Mouse (Mus musculus): ENCODE measurements at regions not wholly inside any gene's neighbourhood (a gene's known extent, or its start where the extent isn't known, plus 50 kb on each side); places are given as distances from the start of the nearest gene placed in this dataset.

DNA sequence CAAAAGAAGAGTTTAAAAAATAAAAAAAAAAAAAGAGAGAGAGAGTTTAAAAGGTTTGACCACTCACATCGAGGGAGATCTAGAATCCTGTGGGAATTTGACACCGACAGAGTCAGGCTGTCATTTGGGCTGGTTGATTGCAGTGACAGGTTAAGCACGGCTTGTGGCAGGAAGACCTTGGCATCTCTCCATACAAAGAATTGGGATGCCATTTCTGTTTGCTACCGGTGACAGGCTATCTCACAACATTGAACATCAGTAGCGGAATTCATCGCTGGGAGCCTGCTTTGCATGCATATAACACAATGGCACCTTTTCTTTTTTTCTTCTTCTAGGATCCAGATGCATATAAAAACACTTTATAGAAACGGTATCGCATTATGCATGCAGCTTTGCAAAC is 53.7 kb upstream of the Gm26657 start:
- 0 out of 2 replicates have a peak, but pooled peaks cover 8% of the 10 kb centered on the region for H3K4me1 ChIP-seq (replicated peaks; ENCODE audit: low read depth, low read length)
- H3K27me3 ChIP-seq (ENCODE audit: insufficient read depth, low read length), result no peaks in the 10 kb centered on the region
- TF ChIP-seq CTCF (conservative IDR thresholded peaks at IDR 0.05; ENCODE audit: low read length) (no peak), NANOG (IDR thresholded peaks at IDR 0.05; ENCODE audit: borderline replicate concordance, low read length) (no peak), POU5F1 (IDR thresholded peaks at IDR 0.05; ENCODE audit: borderline replicate concordance, low read length) (no peak)
- no peak overlapping the region for H3K4me3 ChIP-seq (replicated peaks; ENCODE audit: low read length)
- H3K9me3 ChIP-seq (ENCODE audit: low read length), result no peaks in the 10 kb centered on the region
- no peaks in the 10 kb centered on the region for H3K36me3 ChIP-seq (ENCODE audit: insufficient read depth, low read length)

DNA sequence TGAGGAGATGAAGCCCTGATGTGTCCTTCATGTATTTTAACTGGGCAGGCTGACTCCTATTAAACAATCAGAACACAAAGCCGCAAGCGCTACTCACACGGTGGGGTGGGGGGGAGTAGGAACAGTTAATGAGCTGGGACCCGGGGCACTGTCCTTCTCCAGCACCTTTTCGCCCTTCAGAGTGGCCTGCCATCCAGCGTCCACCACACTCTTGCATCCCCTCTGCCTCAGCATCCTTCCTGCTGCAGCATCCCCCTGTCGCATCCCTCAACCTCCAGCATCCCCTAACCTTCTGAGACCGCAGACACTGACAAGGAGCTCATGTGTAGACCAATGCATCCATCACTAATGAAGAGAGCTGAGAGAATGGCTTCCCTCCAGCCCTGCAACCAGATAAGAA is 54.2 kb upstream of the Gm26657 start:
- Histone ChIP-seq H3K4me3 (replicated peaks; ENCODE audit: low read length) (no peak overlapping the region), H3K9me3 (ENCODE audit: low read length) (no peaks in the 10 kb centered on the region), H3K4me1 (replicated peaks; ENCODE audit: low read depth, low read length) (0 out of 2 replicates have a peak, but pooled peaks cover 8% of the 10 kb centered on the region), H3K27me3 (ENCODE audit: insufficient read depth, low read length) (no peaks in the 10 kb centered on the region), H3K36me3 (ENCODE audit: insufficient read depth, low read length) (no peaks in the 10 kb centered on the region)
- TF ChIP-seq POU5F1 (IDR thresholded peaks at IDR 0.05; ENCODE audit: borderline replicate concordance, low read length) (no peak), CTCF (conservative IDR thresholded peaks at IDR 0.05; ENCODE audit: low read length) (no peak), NANOG (IDR thresholded peaks at IDR 0.05; ENCODE audit: borderline replicate concordance, low read length) (no peak)

- Histone ChIP-seq H3K27me3 (ENCODE audit: insufficient read depth, low read length) (no peaks in the 10 kb centered on the region), H3K4me3 (replicated peaks; ENCODE audit: low read length) (no peak overlapping the region), H3K36me3 (ENCODE audit: insufficient read depth, low read length) (no peaks in the 10 kb centered on the region), H3K9me3 (ENCODE audit: low read length) (no peaks in the 10 kb centered on the region), H3K4me1 (replicated peaks; ENCODE audit: low read depth, low read length) (0 out of 2 replicates have a peak, but pooled peaks cover 8% of the 10 kb centered on the region)
- TF ChIP-seq CTCF (conservative IDR thresholded peaks at IDR 0.05; ENCODE audit: low read length), result peak; percentile 70
- TF ChIP-seq NANOG (IDR thresholded peaks at IDR 0.05; ENCODE audit: borderline replicate concordance, low read length), result no peak
Observed at GRCm38 (mm10) chr4:56685123-56685522, 54.7 kb upstream of the Gm26657 start.

DNA sequence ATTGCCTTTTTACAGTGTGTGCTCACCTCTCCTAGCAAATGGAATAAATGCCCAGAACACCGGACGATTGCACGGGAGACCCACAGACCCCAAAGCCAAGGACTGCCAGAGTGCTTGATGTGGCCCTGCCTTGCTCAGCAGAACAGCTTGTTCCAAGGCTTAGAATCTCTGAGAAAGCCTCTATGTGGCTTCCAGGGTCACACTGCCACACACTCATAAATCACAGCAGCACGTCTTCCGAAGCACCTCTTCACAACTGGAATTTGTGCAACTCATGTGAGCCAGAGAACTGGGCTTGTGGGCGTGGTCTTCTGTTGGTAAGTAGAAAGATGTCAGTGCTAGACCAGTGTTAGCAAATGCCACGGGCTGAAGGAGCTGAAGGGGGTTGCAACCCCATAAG is 55.8 kb upstream of the Gm26657 start:
- Histone ChIP-seq H3K36me3 (ENCODE audit: insufficient read depth, low read length) (no peaks in the 10 kb centered on the region), H3K27me3 (ENCODE audit: insufficient read depth, low read length) (no peaks in the 10 kb centered on the region), H3K4me1 (replicated peaks; ENCODE audit: low read depth, low read length) (0 out of 2 replicates have a peak, but pooled peaks cover 8% of the 10 kb centered on the region), H3K9me3 (ENCODE audit: low read length) (no peaks in the 10 kb centered on the region), H3K4me3 (replicated peaks; ENCODE audit: low read length) (no peak overlapping the region)
- TF ChIP-seq CTCF (conservative IDR thresholded peaks at IDR 0.05; ENCODE audit: low read length) (no peak), NANOG (IDR thresholded peaks at IDR 0.05; ENCODE audit: borderline replicate concordance, low read length) (no peak), POU5F1 (IDR thresholded peaks at IDR 0.05; ENCODE audit: borderline replicate concordance, low read length) (no peak)

GRCm38 (mm10) chr4:56681121-56681520 is 58.7 kb upstream of the Gm26657 start:
- no peaks in the 10 kb centered on the region for H3K27me3 ChIP-seq (ENCODE audit: insufficient read depth, low read length)
- H3K4me3 ChIP-seq (replicated peaks; ENCODE audit: low read length), result no peak overlapping the region
- H3K36me3 ChIP-seq (ENCODE audit: insufficient read depth, low read length), result no peaks in the 10 kb centered on the region
- H3K9me3 ChIP-seq (ENCODE audit: low read length), result peaks cover 13% of the 10 kb centered on the region; the same call in 1 of the 2 replicates
- TF ChIP-seq POU5F1 (IDR thresholded peaks at IDR 0.05; ENCODE audit: borderline replicate concordance, low read length) (no peak), CTCF (conservative IDR thresholded peaks at IDR 0.05; ENCODE audit: low read length) (no peak), NANOG (IDR thresholded peaks at IDR 0.05; ENCODE audit: borderline replicate concordance, low read length) (no peak)
- 0 out of 2 replicates have a peak, but pooled peaks cover 8% of the 10 kb centered on the region for H3K4me1 ChIP-seq (replicated peaks; ENCODE audit: low read depth, low read length)

DNA sequence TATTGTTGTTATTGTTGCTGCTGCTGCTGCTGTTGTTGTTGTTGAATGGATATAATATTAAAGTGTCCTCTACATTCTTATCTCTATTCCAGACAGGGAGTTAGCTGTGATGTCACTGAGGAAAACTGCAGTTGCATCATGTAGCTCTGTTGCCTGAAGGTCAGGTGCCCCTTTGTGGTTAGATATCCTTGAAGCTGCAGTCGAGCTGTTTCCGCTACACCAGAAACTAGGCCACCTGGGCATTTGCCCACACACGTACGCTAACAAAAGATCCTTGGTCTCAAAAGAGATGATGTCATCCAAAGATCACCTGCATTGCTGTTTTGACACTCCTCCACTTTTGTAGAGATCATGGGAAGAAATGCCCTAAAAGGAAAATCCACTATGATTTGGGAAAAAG is 66.0 kb upstream of the Gm26657 start:
- TF ChIP-seq NANOG (IDR thresholded peaks at IDR 0.05; ENCODE audit: borderline replicate concordance, low read length) (no peak), CTCF (conservative IDR thresholded peaks at IDR 0.05; ENCODE audit: low read length) (no peak), POU5F1 (IDR thresholded peaks at IDR 0.05; ENCODE audit: borderline replicate concordance, low read length) (no peak)
- no peaks in the 10 kb centered on the region for H3K27me3 ChIP-seq (ENCODE audit: insufficient read depth, low read length)
- peaks cover 19% of the 10 kb centered on the region; the same call in 1 of the 2 replicates for H3K9me3 ChIP-seq (ENCODE audit: low read length)
- no peaks in the 10 kb centered on the region for H3K4me1 ChIP-seq (replicated peaks; ENCODE audit: low read depth, low read length)
- H3K4me3 ChIP-seq (replicated peaks; ENCODE audit: low read length), result no peak overlapping the region
- H3K36me3 ChIP-seq (ENCODE audit: insufficient read depth, low read length), result no peaks in the 10 kb centered on the region

GRCm38 (mm10) chr4:56664921-56665320 is 74.9 kb upstream of the Gm26657 start:
- H3K9me3 ChIP-seq (ENCODE audit: low read length), result no peaks in the 10 kb centered on the region
- TF ChIP-seq CTCF (conservative IDR thresholded peaks at IDR 0.05; ENCODE audit: low read length) (no peak), POU5F1 (IDR thresholded peaks at IDR 0.05; ENCODE audit: borderline replicate concordance, low read length) (no peak), NANOG (IDR thresholded peaks at IDR 0.05; ENCODE audit: borderline replicate concordance, low read length) (no peak)
- no peak overlapping the region for H3K4me3 ChIP-seq (replicated peaks; ENCODE audit: low read length)
- no peaks in the 10 kb centered on the region for H3K4me1 ChIP-seq (replicated peaks; ENCODE audit: low read depth, low read length)
- H3K27me3 ChIP-seq (ENCODE audit: insufficient read depth, low read length), result no peaks in the 10 kb centered on the region
- H3K36me3 ChIP-seq (ENCODE audit: insufficient read depth, low read length), result no peaks in the 10 kb centered on the region

DNA sequence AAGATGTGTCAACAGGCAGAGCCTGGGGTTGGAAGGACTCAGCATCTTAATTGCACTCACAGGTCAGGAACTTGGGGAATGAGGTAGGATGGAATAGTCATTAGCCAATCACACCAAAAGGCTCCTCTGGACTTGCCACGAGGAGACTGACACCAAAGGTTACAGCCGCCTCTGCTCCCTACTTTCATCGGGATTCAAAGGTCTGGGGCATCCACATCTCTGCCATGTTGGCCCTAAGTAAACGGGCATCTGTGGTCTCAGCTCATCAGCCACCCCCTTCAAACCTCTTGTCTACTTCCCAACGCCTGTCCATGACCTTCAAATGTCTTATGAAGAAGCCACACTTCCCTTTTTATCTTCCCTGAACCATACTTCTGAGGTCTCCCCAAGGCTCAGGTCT is 78.1 kb upstream of the Gm26657 start:
- no peaks in the 10 kb centered on the region for H3K36me3 ChIP-seq (ENCODE audit: insufficient read depth, low read length)
- H3K27me3 ChIP-seq (ENCODE audit: insufficient read depth, low read length), result no peaks in the 10 kb centered on the region
- H3K4me3 ChIP-seq (replicated peaks; ENCODE audit: low read length), result no peak overlapping the region
- no peaks in the 10 kb centered on the region for H3K4me1 ChIP-seq (replicated peaks; ENCODE audit: low read depth, low read length)
- TF ChIP-seq CTCF (conservative IDR thresholded peaks at IDR 0.05; ENCODE audit: low read length), result no peak
- TF ChIP-seq NANOG (IDR thresholded peaks at IDR 0.05; ENCODE audit: borderline replicate concordance, low read length), result no peak
- TF ChIP-seq POU5F1 (IDR thresholded peaks at IDR 0.05; ENCODE audit: borderline replicate concordance, low read length), result no peak
- H3K9me3 ChIP-seq (ENCODE audit: low read length), result no peaks in the 10 kb centered on the region

DNA sequence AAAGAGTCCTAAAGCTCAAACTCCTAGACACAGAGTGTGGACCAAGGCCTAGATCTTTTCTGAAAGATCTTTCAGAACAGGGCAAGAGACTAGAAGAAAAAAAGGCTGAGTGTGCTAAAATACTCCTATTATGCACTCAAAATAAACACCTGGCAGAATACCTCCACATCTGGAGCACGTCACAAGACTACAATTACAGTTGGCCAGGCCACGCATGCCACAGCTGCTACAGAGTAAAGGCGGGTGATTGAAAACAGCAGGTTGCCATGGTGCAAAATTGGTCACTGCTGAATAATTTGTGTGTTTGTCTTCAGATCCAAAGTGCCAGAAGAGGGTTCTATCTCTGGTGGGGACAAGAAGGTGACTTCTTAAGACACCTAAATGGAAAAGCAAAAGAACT is 82.8 kb upstream of the Gm26657 start:
- no peaks in the 10 kb centered on the region for H3K4me1 ChIP-seq (replicated peaks; ENCODE audit: low read depth, low read length)
- H3K36me3 ChIP-seq (ENCODE audit: insufficient read depth, low read length), result no peaks in the 10 kb centered on the region
- H3K9me3 ChIP-seq (ENCODE audit: low read length), result no peaks in the 10 kb centered on the region
- H3K4me3 ChIP-seq (replicated peaks; ENCODE audit: low read length), result no peak overlapping the region
- no peaks in the 10 kb centered on the region for H3K27me3 ChIP-seq (ENCODE audit: insufficient read depth, low read length)
- TF ChIP-seq NANOG (IDR thresholded peaks at IDR 0.05; ENCODE audit: borderline replicate concordance, low read length) (no peak), CTCF (conservative IDR thresholded peaks at IDR 0.05; ENCODE audit: low read length) (no peak), POU5F1 (IDR thresholded peaks at IDR 0.05; ENCODE audit: borderline replicate concordance, low read length) (no peak)

Data from E14TG2a.4 (cell line).